Mouse (Mus musculus) limb, embryonic 11.5 days (tissue): ENCODE results near the gene Luc7l2. TPM values are rescaled to one million over a fixed set of nuclear protein-coding genes. Genes with fewer than 3 reads are reported as not detected.
A peak's percentile ranks its signal among the peaks of the same experiment; 100 is the strongest.

ENCODE experiments used
- ATAC-seq: fragments of 200-750 bp; cut with Nextera tagmentation; 2 replicates; pipeline ENCODE4 v1.8.0; 2017; ENCODE audit warnings: low read depth; ENCODE audit not compliant: insufficient number of reproducible peaks, low FRiP score, low TSS enrichment
- DNase-seq: peaks from one replicate; pipeline ENCODE4 v3.0.0-alpha.2; 2015; ENCODE audit warnings: low spot score
- H3K27ac ChIP-seq: fragments of 300-500 bp; sonication (generic); replicated peaks from 2 replicates; pipeline ENCODE4 v1.5.1; 2014; ENCODE audit warnings: low read depth, mild to moderate bottlenecking, low read length
- H3K27me3 ChIP-seq: fragments of 300-500 bp; sonication (generic); 2 replicates; pipeline ENCODE4 v1.6.1; 2014; ENCODE audit warnings: mild to moderate bottlenecking, low read length, mixed read lengths; ENCODE audit not compliant: control insufficient read depth, insufficient read depth
- H3K36me3 ChIP-seq: fragments of 300-500 bp; sonication (generic); 2 replicates; pipeline ENCODE4 v1.6.1; 2014; ENCODE audit warnings: mild to moderate bottlenecking, low read length, moderate library complexity, mixed read lengths; ENCODE audit not compliant: control insufficient read depth, insufficient read depth
- H3K4me1 ChIP-seq: fragments of 300-500 bp; sonication (generic); 2 replicates; pipeline ENCODE4 v1.6.1; 2014; ENCODE audit warnings: low read length, mixed read lengths; ENCODE audit not compliant: control insufficient read depth, insufficient read depth
- H3K4me2 ChIP-seq: fragments of 300-500 bp; sonication (generic); 2 replicates; pipeline ENCODE4 v1.6.1; 2014; ENCODE audit warnings: low read depth, mild to moderate bottlenecking, moderate library complexity; ENCODE audit not compliant: severe bottlenecking
- H3K4me3 ChIP-seq: fragments of 300-500 bp; sonication (generic); 2 replicates; pipeline ENCODE4 v1.5.1; 2014; ENCODE audit warnings: low read depth, low read length
- H3K9ac ChIP-seq: fragments of 300-500 bp; sonication (generic); 2 replicates; pipeline ENCODE4 v1.6.1; 2014; ENCODE audit warnings: mild to moderate bottlenecking, low read length
- H3K9me3 ChIP-seq: fragments of 300-500 bp; sonication (generic); 2 replicates; pipeline ENCODE4 v1.6.1; 2016; ENCODE audit warnings: low read length; ENCODE audit not compliant: control insufficient read depth
- WGBS: fragments of 180-500 bp; shearing (Covaris S2); extraction: QIAGEN DNeasy Blood & Tissue Kit; methylation state at CpG from one replicate; pipeline ENCODE4 v1.1.7; 2014; 5-methylcytosine and 5-hydroxymethylcytosine counted together
- polyA plus RNA-seq: library from polyadenylated mRNA; unstranded; fragments of >200 nt; fragmentation: Nextera tagmentation; extraction: Ambion mirVana; gene quantifications from 2 replicates; pipeline ENCODE4 v1.2.1, GENCODE M21; 2014

The Luc7l2 gene
- polyA plus RNA-seq, 1 experiment from 2014 or later: 42.7 TPM

- Histone ChIP-seq H3K36me3 (no peaks in the 10 kb centered on the region), H3K27ac (no peak overlapping the region), H3K4me3 (no peak overlapping the region), H3K27me3 (peaks cover 51% of the 10 kb centered on the region), H3K9ac (no peak overlapping the region), H3K4me2 (no peak overlapping the region), H3K9me3 (no peaks in the 10 kb centered on the region), H3K4me1 (peaks cover 8% of the 10 kb centered on the region; the same call in 1 of the 2 replicates)
- 75% methylated on average over 8 of the region's 8 CpGs for whole genome bisulfite sequencing
- DNase-seq: no peak
- ATAC-seq: no peak
Observed at GRCm38 (mm10) chr6:38634461-38634860, 83.3 kb downstream of the Luc7l2 start.

DNA sequence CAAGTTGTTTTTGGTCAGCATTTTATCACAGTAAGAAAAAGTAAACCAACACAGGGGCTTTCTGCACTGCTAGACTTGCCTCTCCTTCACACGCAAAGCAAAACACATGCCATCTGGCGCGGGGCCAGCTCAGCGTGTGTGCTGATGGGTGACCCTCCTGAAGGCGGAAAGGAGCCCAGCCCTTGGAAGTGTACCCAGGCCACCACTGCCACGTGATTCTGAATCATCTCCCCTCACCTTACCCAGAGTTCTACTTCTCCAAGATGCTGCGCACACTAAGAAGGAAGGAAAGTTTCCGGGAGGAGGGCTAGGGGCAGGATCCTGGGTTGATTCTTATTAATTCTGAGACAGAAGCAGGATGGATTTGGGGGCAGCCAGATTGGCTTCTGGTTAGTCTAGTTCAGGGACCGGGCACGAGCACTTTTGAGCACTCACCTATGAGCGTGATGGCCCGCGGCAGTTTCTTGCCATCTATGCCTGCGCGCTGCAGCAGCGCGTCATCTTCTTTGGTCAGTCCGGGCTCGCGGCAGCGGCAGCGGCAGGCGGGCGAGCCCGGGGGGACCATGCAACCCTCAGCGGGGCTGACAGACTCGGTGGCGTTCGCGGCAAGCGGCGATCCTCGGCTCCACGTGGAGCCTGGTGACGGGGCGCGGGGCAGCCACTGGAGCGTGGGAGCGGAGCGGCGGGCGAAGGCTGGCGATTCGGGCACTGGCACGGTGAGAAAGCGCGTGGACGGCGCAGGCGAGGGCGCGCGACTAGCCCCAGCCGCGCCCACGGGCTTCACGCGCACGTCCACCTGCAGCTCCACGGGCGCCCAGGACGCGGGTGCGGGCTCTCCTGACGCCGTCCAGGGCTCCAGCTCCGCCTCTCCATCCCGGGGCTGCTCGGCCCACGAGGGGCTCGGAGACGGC lies 85.1 kb downstream of the Luc7l2 start:
- Histone ChIP-seq H3K27me3 (peaks cover 63% of the 10 kb centered on the region), H3K9ac (peak overlapping the region; percentile 34; the same call in 1 of the 2 replicates), H3K4me2 (peak overlapping the region; percentile 97), H3K27ac (no peak overlapping the region), H3K4me1 (peaks cover 8% of the 10 kb centered on the region; the same call in 1 of the 2 replicates), H3K4me3 (peak overlapping the region; percentile 45), H3K36me3 (no peaks in the 10 kb centered on the region), H3K9me3 (no peaks in the 10 kb centered on the region)
- peak; percentile 71 for DNase-seq
- peak; percentile 49; the same call in 1 of the 2 replicates for ATAC-seq
- WGBS: 2% methylated on average over 61 of the region's 72 CpGs

DNA sequence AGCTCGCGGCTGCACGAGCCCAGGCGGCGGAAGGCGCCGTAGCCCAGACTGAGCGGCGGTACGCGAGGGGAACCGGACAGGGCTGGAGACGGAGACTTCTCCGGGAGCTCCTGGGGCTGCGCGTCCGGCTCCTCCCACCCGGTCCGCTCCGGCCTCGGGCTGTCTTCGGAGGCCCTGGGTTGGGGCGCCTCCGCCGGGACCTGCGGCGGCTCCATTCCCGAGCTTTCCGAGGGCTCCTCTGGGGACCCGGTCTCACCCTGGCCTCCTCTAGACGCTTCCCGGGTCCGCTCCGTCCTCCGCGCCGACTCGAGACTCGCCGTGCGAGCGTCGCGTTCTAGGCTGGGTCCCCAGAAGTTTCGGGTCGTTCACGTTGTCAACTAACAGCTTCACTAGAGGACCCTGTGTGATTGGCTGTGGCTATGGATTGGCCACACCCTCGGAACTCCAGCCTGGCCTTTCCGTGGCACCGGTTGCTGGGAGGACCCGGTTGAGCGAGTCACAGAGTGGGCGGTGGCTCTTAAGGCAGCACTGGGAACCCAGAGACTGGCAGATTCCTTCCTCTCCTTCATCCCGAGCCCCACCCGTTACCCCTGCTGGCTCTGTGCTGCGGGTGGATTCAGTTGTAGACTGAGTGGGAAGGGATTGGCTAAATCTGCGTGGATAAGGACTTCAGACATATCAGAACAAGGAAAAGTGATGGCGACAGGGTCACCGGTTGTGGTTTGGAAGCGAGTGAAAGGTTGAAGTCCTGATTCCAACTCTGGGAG lies 85.9 kb downstream of the Luc7l2 start, which contains the start of gene Klrg2:
Gene Klrg2, minus strand, starts transcription at position 391 of the 767 bp plus-strand sequence.
- WGBS: 2% methylated on average over 60 of the region's 60 CpGs
- Histone ChIP-seq H3K27ac (no peak within 1 kb of the TSS), H3K36me3 (no peaks in the 10 kb centered on the region), H3K9me3 (no peaks in the 10 kb centered on the region), H3K4me2 (peak within 1 kb of the TSS; percentile 97), H3K9ac (peak within 1 kb of the TSS; percentile 34; the same call in 1 of the 2 replicates), H3K4me3 (peak within 1 kb of the TSS; percentile 45), H3K27me3 (peaks cover 63% of the 10 kb centered on the region), H3K4me1 (peaks cover 8% of the 10 kb centered on the region; the same call in 1 of the 2 replicates)
- ATAC-seq (peak; percentile 76), DNase-seq (peak; percentile 68)

GRCm38 (mm10) chr6:38640401-38640800 lies 89.3 kb downstream of the Luc7l2 start:
- ATAC-seq (no peak), DNase-seq (no peak)
- H3K27me3 ChIP-seq: peaks cover 45% of the 10 kb centered on the region
- H3K4me2 ChIP-seq: no peak overlapping the region
- H3K4me3 ChIP-seq: no peak overlapping the region
- H3K4me1 ChIP-seq: peaks cover 8% of the 10 kb centered on the region; the same call in 1 of the 2 replicates
- H3K27ac ChIP-seq: no peak overlapping the region
- H3K9ac ChIP-seq: no peak overlapping the region
- no peaks in the 10 kb centered on the region for H3K9me3 ChIP-seq
- WGBS: 77% methylated on average over 11 of the region's 11 CpGs
- no peaks in the 10 kb centered on the region for H3K36me3 ChIP-seq

- DNase-seq: no peak
- H3K27me3 ChIP-seq: peaks cover 38% of the 10 kb centered on the region
- no peaks in the 10 kb centered on the region for H3K9me3 ChIP-seq
- no peak overlapping the region for H3K4me3 ChIP-seq
- H3K9ac ChIP-seq: no peak overlapping the region
- H3K27ac ChIP-seq: no peak overlapping the region
- no peaks in the 10 kb centered on the region for H3K36me3 ChIP-seq
- peaks cover 8% of the 10 kb centered on the region; the same call in 1 of the 2 replicates for H3K4me1 ChIP-seq
- ATAC-seq: no peak
- no peak overlapping the region for H3K4me2 ChIP-seq
- 75% methylated on average over 5 of the region's 5 CpGs for WGBS
Observed at GRCm38 (mm10) chr6:38641228-38641627, 90.1 kb downstream of the Luc7l2 start.

GRCm38 (mm10) chr6:38641645-38642044 lies 90.5 kb downstream of the Luc7l2 start:
- peaks cover 34% of the 10 kb centered on the region for H3K27me3 ChIP-seq

DNA sequence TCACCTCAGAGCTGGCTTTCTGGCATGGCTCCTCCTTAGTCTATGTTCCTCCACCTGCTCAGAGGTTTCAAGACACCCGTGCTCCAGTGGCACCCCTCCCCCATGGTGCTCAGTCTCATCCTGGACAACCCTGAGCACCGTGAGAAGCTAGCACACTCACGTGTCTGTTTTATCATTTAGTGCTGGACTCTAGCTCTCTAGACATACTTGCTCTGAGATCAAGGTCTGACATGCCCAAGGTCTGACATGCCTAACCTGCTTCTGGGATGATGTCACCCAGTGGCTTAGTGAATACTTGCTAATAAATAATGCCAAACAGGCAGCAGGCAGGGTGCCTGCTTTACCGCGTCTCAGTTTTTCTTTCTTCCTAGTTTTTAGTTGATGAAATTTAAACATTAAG lies 91.5 kb downstream of the Luc7l2 start:
- Histone ChIP-seq H3K27ac (no peak overlapping the region), H3K27me3 (peaks cover 25% of the 10 kb centered on the region), H3K4me2 (no peak overlapping the region), H3K4me1 (no peaks in the 10 kb centered on the region), H3K36me3 (no peaks in the 10 kb centered on the region), H3K9ac (no peak overlapping the region), H3K9me3 (no peaks in the 10 kb centered on the region), H3K4me3 (no peak overlapping the region)
- no peak for DNase-seq
- 66% methylated on average over 5 of the region's 5 CpGs for WGBS
- ATAC-seq: no peak

More at GRCm38 (mm10) chr6:38641645-38642044, 90.5 kb downstream of the Luc7l2 start:
- H3K9me3 ChIP-seq: no peaks in the 10 kb centered on the region
- H3K4me2 ChIP-seq: no peak overlapping the region
- DNase-seq (no peak), ATAC-seq (no peak)
- H3K4me1 ChIP-seq: 0 out of 2 replicates have a peak, but pooled peaks cover 4% of the 10 kb centered on the region
- H3K9ac ChIP-seq: no peak overlapping the region
- 51% methylated on average over 5 of the region's 5 CpGs for WGBS
- no peak overlapping the region for H3K4me3 ChIP-seq
- H3K36me3 ChIP-seq: no peaks in the 10 kb centered on the region
- H3K27ac ChIP-seq: no peak overlapping the region

- H3K27me3 ChIP-seq: peaks cover 21% of the 10 kb centered on the region
Observed at GRCm38 (mm10) chr6:38643039-38643438, 91.9 kb downstream of the Luc7l2 start.

More at GRCm38 (mm10) chr6:38643039-38643438, 91.9 kb downstream of the Luc7l2 start:
- Histone ChIP-seq H3K9me3 (no peaks in the 10 kb centered on the region), H3K9ac (no peak overlapping the region), H3K27ac (no peak overlapping the region), H3K36me3 (no peaks in the 10 kb centered on the region), H3K4me2 (no peak overlapping the region), H3K4me3 (no peak overlapping the region), H3K4me1 (no peaks in the 10 kb centered on the region)
- DNase-seq: no peak
- no peak for ATAC-seq
- 72% methylated on average over 3 of the region's 3 CpGs for WGBS
